Mouse (Mus musculus) forebrain, embryonic 10.5 days (tissue): ENCODE results near the gene Cfl1. TPM values are rescaled to one million over a fixed set of nuclear protein-coding genes. Genes with fewer than 3 reads are reported as not detected.

Source experiments
- DNase-seq: peaks from one replicate; pipeline ENCODE4 v3.0.0-alpha.2; 2017; ENCODE audit warnings: low spot score; ENCODE audit errors: extremely low spot score
- H3K27ac ChIP-seq: fragments of 300-500 bp; sonication (generic); 2 replicates; pipeline ENCODE4 v1.5.1; 2016; ENCODE audit warnings: mild to moderate bottlenecking
- H3K27me3 ChIP-seq: fragments of 300-500 bp; sonication (generic); 2 replicates; pipeline ENCODE4 v1.6.1; 2016; ENCODE audit warnings: mild to moderate bottlenecking; ENCODE audit not compliant: poor library complexity, severe bottlenecking
- H3K36me3 ChIP-seq: fragments of 300-500 bp; sonication (generic); replicated peaks from 2 replicates; pipeline ENCODE4 v1.6.1; 2016; ENCODE audit warnings: mild to moderate bottlenecking, moderate library complexity
- H3K4me1 ChIP-seq: fragments of 300-500 bp; sonication (generic); 2 replicates; pipeline ENCODE4 v1.6.1; 2016
- H3K4me3 ChIP-seq: fragments of 300-500 bp; sonication (generic); 2 replicates; pipeline ENCODE4 v1.5.1; 2016; ENCODE audit warnings: mild to moderate bottlenecking, moderate library complexity
- H3K9me3 ChIP-seq: fragments of 300-500 bp; sonication (generic); 2 replicates; pipeline ENCODE4 v1.6.1; 2016; ENCODE audit warnings: mild to moderate bottlenecking, moderate library complexity
- WGBS: fragments of 180-500 bp; shearing (Covaris S2); methylation state at CpG from one replicate; pipeline ENCODE4 v1.1.7; 2016; 5-methylcytosine and 5-hydroxymethylcytosine counted together
- polyA plus RNA-seq: library from polyadenylated mRNA; unstranded; fragments of >200 nt; fragmentation: Nextera tagmentation; extraction: Ambion mirVana; gene quantifications from 2 replicates; pipeline ENCODE4 v1.2.1, GENCODE M21; 2016

Gene Cfl1
- polyA plus RNA-seq, 1 experiment from 2014 or later = 3,010 TPM

DNA sequence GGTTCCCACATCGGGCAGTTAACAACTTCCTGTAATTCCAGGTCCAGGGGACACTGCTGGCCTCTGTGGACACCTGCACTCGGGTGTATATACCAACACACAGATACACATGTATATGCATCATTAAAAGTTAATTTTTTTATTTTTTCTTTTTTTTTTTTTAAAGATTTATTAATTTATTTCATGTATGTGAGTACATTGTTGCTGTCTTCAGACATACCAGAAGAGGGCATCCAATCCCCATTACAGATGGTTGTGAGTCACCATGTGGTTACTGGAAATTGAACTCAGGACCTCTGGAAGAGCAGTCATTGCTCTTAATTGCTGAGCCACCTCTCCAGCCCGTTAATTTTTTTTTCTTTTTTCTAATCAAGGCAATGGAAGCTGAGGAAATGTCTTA, 17.4 kb upstream of the Cfl1 start:
- Histone ChIP-seq H3K4me3 (no peak overlapping the region; the same call in 1 of the 2 replicates), H3K4me1 (peaks cover 28% of the 10 kb centered on the region), H3K27me3 (peaks cover 17% of the 10 kb centered on the region), H3K27ac (no peak overlapping the region), H3K9me3 (no peaks in the 10 kb centered on the region), H3K36me3 (peaks cover 11% of the 10 kb centered on the region)
- WGBS = 77% methylated on average over 3 of the region's 3 CpGs
- no peak for DNase-seq

DNA sequence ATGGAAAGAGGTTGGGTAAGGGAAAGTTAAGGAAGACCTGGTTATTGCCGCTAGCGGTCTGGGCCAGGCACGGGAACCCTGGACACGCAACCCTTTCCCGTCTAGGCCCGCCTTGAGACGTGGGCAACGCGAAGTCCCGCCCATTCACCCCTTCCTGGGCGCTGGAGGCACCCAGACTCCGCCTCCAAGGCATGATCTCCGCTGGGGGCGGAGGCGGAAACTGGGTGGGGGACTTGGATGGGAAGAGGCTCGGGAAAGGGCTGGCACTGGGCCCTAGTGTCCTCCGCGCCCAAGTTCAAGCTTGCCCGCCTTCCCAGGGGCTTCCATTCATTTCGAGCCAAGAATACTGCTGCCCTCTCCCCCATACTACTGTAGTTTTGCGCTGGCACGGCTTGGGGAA, 16.5 kb upstream of the Cfl1 start, which contains the start of gene Efemp2:
Efemp2 (plus strand) TSS at position 235 of the 400 bp plus-strand sequence.
- Histone ChIP-seq H3K27ac (peak within 1 kb of the TSS; percentile 90), H3K4me1 (peaks cover 28% of the 10 kb centered on the region), H3K36me3 (peaks cover 18% of the 10 kb centered on the region), H3K4me3 (peak within 1 kb of the TSS; percentile 72), H3K27me3 (peaks cover 17% of the 10 kb centered on the region), H3K9me3 (no peaks in the 10 kb centered on the region)
- peak; percentile 67 for DNase-seq
- 2% methylated on average over 22 of the region's 22 CpGs for WGBS

DNA sequence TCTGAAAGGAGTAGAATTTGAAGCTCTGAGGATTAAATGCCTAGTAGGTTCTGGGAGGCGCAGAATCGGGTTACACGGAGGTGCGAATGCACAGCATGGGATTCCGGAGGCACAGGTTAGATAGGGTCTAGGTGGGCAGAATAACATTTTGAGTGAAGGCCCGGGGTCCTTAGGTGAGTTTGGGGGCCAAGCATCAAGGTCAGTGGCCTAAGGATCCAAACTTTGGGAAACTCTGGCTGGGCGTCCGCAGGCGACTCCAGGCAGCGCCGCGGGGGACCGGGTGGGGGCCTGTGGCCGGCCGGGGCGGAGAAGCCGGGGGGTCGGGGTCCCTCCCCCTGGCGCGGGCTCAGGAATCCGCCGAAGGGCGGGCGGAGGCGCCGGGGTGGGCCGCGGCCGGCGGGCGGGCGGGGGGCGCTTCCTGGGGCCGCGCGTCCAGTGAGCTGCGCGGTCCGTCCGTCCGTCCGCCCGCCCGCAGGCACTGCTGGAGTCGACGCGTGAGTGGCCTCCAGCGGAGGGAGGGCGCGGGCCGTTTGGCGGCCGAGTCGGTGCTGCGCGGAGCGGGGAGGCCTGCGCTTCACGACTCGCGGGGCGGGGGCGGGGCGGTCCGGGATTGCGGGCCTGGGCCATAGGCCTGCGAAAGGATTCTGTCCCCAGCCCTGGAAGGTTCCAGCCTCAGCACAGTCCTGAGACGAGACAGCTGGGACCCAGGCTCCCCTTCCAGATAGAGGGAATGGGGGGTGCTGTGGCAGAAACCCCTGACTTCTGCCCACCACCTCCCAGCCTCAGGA, 15.8 kb upstream of the Cfl1 start:
- H3K4me1 ChIP-seq = peaks cover 28% of the 10 kb centered on the region
- 1% methylated on average over 51 of the region's 68 CpGs for WGBS
- H3K4me3 ChIP-seq = peak overlapping the region; percentile 72
- peak; percentile 49 for DNase-seq
- no peaks in the 10 kb centered on the region for H3K9me3 ChIP-seq
- peak overlapping the region; percentile 90 for H3K27ac ChIP-seq
- peaks cover 17% of the 10 kb centered on the region for H3K27me3 ChIP-seq
- H3K36me3 ChIP-seq = peaks cover 25% of the 10 kb centered on the region

DNA sequence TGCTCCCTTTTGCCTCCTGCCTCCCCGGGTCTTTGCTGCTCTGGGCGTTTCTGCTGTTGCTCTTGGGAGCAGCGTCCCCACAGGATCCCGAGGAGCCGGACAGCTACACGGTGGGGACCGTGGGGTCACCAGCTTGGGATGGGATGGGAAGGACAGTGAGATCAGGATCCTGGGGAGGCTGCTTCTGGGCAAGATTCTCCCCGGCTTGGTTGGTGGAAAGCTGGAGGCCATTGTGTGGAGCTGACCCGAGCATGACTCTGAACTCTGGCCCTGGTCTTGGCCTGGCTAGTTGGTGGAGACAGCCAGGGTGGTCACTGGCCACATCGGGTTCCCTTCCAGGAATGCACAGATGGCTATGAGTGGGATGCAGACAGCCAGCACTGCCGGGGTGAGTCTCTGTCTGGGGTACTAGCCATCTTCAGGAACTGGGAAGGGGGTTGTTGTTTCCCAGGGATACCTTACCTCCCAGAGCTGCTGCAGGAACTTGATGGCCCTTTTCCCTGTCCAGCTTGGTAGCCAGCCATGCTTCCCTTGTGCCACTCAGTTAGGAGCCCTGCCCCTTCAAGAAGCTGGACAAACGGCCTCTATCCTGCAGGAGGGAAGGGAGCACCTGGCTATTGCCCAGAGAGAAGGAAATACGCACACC, 15.1 kb upstream of the Cfl1 start:
- WGBS = 26% methylated on average over 13 of the region's 13 CpGs
- Histone ChIP-seq H3K4me1 (peaks cover 28% of the 10 kb centered on the region), H3K4me3 (peak overlapping the region; percentile 72), H3K27me3 (peaks cover 17% of the 10 kb centered on the region), H3K27ac (peak overlapping the region; percentile 90), H3K9me3 (no peaks in the 10 kb centered on the region), H3K36me3 (peaks cover 32% of the 10 kb centered on the region)
- DNase-seq = no peak

DNA sequence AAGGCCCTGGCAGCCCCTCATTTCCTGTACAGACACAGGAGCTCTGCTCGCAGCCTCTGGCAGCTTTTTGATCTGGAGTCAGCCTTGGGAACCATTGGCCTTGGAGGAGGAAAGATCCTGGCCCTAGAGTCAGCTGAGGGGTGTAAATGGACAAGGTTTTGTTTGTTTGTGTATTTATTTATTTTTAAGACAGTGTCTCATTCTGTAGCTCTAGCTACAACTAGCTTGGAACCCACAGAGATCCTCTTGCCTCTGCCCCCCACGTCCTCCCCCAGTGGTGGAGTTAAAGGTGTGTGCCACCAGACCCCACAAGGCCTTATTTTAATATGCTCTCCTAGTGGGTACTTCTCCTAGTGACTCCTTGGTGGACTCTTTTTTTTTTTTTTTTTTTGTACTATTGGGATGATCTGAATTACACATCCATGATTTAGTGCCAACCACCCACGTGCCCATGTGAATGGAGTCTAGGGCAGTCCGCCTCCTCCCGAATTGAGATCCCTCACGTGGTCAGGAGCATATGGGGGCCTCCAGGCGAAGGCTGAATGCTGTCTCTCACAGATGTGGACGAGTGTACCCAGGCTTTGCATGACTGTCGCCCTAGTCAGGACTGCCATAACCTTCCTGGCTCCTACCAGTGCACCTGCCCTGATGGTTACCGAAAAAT, 13.1 kb upstream of the Cfl1 start:
- WGBS = 87% methylated on average over 10 of the region's 10 CpGs
- Histone ChIP-seq H3K4me3 (no peak overlapping the region), H3K36me3 (peaks cover 51% of the 10 kb centered on the region)

DNA sequence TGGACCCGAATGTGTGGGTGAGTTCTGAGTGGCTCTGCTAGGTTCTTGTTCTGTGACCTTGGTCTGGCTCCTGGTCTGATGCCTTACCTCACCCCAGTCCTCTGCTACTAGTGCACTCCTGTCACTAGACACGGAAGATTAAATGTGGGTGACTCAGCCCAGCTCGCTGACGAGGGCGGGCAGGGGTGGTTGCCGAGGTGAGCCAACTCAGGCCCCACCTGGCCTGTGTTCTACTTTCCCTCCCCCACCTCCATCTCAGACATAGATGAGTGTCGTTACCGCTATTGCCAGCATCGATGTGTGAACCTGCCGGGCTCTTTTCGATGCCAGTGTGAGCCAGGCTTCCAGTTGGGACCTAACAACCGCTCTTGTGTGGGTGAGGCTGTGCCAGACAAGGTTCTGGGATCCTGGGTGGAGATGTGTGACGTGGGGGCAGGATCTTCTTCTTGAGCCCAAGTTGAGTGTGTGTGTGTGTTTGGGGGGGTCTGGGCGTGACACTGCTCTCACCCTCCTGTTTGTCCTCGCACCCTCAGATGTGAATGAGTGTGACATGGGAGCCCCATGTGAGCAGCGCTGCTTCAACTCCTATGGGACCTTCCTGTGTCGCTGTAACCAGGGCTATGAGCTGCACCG, 12.5 kb upstream of the Cfl1 start:
- DNase-seq = no peak
- Histone ChIP-seq H3K27ac (no peak overlapping the region), H3K4me3 (no peak overlapping the region), H3K4me1 (peaks cover 28% of the 10 kb centered on the region), H3K27me3 (peaks cover 17% of the 10 kb centered on the region), H3K36me3 (peaks cover 58% of the 10 kb centered on the region), H3K9me3 (no peaks in the 10 kb centered on the region)
- 93% methylated on average over 18 of the region's 18 CpGs for WGBS

More for the DNA sequence above, 13.1 kb upstream of the Cfl1 start:
- Histone ChIP-seq H3K4me1 (peaks cover 28% of the 10 kb centered on the region), H3K27ac (no peak overlapping the region), H3K9me3 (no peaks in the 10 kb centered on the region), H3K27me3 (peaks cover 17% of the 10 kb centered on the region)
- DNase-seq = no peak

DNA sequence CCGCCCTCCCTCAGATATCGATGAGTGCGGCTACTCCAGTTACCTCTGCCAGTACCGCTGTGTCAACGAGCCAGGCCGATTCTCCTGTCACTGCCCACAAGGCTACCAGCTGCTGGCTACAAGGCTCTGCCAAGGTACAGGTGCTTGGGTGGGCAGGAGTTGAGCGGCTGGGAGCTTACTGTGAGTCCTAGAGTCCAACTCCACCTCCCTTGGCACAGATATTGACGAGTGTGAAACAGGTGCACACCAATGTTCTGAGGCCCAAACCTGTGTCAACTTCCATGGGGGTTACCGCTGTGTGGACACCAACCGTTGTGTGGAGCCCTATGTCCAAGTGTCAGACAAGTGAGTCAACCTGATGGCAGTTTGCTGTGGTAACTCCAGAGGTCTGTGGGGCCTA, 10.2 kb upstream of the Cfl1 start:
- 92% methylated on average over 10 of the region's 10 CpGs for WGBS
- H3K9me3 ChIP-seq = no peaks in the 10 kb centered on the region
- H3K27ac ChIP-seq = no peak overlapping the region
- peaks cover 4% of the 10 kb centered on the region for H3K27me3 ChIP-seq
- peaks cover 80% of the 10 kb centered on the region for H3K36me3 ChIP-seq
- H3K4me3 ChIP-seq = no peak overlapping the region
- no peak for DNase-seq
- H3K4me1 ChIP-seq = peaks cover 11% of the 10 kb centered on the region

DNA sequence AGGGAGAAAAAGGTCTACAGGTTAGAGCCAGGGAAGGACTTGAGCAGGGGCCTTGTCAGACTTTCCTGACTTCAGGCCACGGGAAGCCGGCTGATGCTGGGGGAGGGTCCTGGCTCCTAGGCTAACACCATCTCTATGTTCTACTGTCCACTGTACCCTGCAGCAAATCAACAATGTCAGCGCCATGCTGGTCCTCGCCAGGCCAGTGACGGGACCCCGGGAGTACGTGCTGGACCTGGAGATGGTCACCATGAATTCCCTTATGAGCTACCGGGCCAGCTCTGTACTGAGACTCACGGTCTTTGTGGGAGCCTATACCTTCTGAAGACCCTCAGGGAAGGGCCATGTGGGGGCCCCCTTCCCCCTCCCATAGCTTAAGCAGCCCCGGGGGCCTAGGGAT, 8.9 kb upstream of the Cfl1 start:
- no peaks in the 10 kb centered on the region for H3K9me3 ChIP-seq
- no peak for DNase-seq
- H3K27ac ChIP-seq = no peak overlapping the region
- 92% methylated on average over 10 of the region's 10 CpGs for WGBS
- no peaks in the 10 kb centered on the region for H3K27me3 ChIP-seq
- peaks cover 91% of the 10 kb centered on the region for H3K36me3 ChIP-seq
- no peak overlapping the region for H3K4me3 ChIP-seq
- H3K4me1 ChIP-seq = no peaks in the 10 kb centered on the region; the same call in 1 of the 2 replicates

DNA sequence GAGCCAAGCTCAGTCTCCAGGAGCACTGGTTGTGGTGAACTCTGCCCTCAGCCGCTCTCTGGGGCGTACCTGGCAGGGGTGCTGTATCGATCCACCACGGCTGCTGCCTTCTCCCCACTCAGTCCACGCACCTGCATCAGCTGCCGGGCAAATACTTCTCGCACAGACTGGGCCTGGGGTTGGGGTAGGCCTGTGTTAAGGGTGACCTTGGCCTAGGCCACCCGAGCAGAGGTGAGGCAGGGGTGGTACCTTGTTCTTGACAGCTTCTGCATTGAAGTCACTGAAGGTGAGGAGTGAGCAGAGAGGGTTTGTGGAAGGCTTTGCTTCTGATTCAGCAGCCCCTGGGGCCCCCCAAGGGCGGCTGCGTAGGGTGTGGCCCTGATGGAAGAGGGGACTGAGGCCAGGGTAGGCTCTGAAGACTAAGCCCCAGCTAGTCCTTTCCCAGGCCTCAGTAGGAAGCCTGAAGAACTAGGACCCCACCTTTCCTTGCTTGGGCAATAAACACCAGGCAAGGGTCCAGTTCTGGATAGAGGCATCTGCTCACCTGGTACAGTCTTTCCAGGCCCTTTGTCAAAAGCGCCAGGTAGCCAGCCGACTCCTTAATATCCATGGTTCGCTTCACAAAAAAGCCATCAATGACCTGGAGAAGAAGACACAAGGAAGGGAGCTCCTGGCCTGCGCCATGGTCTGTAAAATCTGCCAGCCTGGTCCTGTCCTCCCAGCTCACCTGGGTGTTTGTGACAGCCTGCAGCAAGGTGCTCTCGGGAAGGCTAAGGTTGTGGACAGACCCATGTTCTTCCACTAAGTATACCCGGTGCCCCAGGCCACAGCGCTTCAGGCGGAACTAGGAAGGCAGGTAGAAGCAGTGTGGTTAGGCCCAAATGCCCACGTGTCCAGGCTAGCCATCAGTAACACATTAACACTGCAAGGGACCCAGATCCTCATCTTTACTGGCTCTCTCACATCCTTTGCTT, 6.6 kb upstream of the Cfl1 start:
- DNase-seq = no peak
- H3K27me3 ChIP-seq = no peaks in the 10 kb centered on the region
- H3K27ac ChIP-seq = no peak overlapping the region
- peaks cover 78% of the 10 kb centered on the region for H3K36me3 ChIP-seq
- H3K9me3 ChIP-seq = no peaks in the 10 kb centered on the region
- peaks cover 18% of the 10 kb centered on the region for H3K4me1 ChIP-seq
- WGBS = 92% methylated on average over 19 of the region's 19 CpGs
- H3K4me3 ChIP-seq = no peak overlapping the region

DNA sequence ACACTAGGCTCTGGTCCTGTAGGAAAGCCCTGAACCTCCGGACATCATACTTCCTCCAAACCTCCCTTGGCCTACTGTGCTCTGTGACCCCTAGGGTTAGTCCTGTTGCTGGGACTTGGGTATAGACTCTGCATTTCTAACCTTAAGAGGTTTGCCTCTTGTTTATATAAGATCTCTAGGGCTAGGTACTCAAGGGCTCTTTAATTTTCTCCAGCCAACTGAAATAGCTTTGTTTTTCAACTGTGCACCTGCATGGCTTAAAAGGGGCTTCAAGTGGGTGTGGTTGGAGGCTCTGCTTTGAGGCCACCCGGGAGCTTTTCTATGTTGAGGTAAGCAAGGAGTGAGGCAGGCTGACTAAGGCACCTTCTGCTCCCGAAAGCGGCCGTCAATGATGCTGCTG, 5.8 kb upstream of the Cfl1 start:
- no peak overlapping the region for H3K4me3 ChIP-seq
- H3K27ac ChIP-seq = no peak overlapping the region
- H3K4me1 ChIP-seq = peaks cover 27% of the 10 kb centered on the region
- H3K27me3 ChIP-seq = no peaks in the 10 kb centered on the region
- 94% methylated on average over 5 of the region's 5 CpGs for WGBS
- no peaks in the 10 kb centered on the region for H3K9me3 ChIP-seq
- DNase-seq = no peak
- H3K36me3 ChIP-seq = peaks cover 70% of the 10 kb centered on the region

DNA sequence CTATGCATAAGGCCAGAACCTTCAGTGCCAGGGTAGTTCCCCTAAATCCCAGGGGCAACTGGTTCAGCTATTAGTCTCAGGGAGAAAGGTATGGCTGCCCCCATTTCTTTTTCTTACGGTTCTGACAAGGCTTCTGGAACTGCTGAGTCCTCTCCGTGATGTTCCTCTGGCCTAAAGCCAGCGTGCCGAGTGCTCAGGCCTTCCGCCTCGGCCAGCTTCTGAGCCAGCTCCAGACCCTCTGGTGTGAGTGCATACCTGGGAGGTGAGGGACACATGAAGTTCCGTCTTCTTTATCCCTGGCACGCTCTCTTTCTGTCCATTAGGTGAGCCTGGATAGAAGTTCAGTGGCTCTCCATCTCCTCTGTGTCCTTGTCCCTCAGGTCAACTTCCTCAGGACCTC, 4.9 kb upstream of the Cfl1 start:
- WGBS = 95% methylated on average over 8 of the region's 8 CpGs
- no peaks in the 10 kb centered on the region for H3K27me3 ChIP-seq
- H3K9me3 ChIP-seq = no peaks in the 10 kb centered on the region
- peaks cover 61% of the 10 kb centered on the region for H3K36me3 ChIP-seq
- no peak overlapping the region for H3K27ac ChIP-seq
- no peak overlapping the region for H3K4me3 ChIP-seq
- no peak for DNase-seq
- H3K4me1 ChIP-seq = peaks cover 35% of the 10 kb centered on the region

DNA sequence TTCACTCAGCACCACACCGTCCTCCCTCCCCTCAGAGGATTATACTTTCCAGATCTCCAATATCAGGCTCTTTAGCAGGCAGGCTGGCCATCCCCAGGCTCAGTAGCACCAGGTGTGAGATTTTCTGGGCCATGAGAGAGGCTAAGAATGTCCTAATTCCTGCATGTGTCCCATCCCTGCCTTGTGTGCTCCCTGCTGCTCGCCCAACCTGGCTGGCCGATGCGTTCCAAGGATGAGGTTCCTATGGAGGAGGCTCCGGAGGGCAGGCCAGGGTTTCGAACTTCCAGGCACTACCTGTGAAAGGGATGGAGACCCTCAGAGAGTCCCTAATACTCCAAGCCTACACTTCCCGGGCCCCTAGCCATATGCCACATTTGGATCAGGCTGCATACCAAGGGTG, 4.4 kb upstream of the Cfl1 start:
- Histone ChIP-seq H3K4me1 (peaks cover 35% of the 10 kb centered on the region), H3K9me3 (no peaks in the 10 kb centered on the region), H3K36me3 (peaks cover 57% of the 10 kb centered on the region), H3K27ac (no peak overlapping the region), H3K27me3 (no peaks in the 10 kb centered on the region), H3K4me3 (no peak overlapping the region)
- 94% methylated on average over 7 of the region's 7 CpGs for WGBS
- DNase-seq = no peak
